Mouse (Mus musculus) heart, adult 11 months (tissue): Measurements from ENCODE around the gene Hist1h2ba.

ENCODE experiments used
- DNase-seq: peaks from one replicate; pipeline ENCODE4 v3.0.0; 2022

Hist1h2ba gene

DNA sequence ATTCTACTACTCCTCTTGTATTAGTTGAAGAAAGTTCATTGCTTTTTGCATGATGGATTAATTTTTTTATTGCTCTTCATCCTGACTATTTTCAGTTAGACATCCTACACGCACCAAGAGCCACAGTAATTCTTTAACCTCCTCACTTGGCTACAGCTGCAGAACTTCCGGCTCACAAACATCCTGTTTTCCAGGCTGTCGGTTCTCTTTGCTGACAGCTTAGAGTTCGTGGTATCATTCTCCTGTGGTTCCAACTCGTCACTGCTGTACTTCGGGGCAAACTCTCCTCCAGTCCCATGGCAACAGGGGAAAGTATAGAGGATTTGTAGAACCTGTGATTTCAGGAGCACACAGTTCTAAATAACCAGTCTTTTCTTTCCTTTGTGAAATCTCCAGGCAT, 35.7 kb downstream of the Hist1h2ba start:
- peak; percentile 88 for DNase-seq

DNA sequence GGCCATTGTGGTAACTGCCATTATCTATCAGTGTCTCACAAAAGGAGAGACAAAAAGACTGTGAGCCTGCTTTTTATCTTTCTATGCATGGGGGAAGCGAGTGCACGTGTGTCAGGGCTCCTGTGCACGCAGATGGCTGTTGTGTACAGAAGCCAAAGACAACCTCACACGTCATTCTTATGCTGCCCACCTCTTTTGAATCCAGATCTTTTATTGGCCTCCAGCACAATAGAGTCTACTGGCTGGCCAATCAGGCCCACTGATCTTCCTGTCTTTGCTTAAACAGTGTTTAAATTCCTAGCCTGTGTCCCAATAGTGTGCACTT, 40.7 kb downstream of the Hist1h2ba start:
- DNase-seq, result no peak

- no peak for DNase-seq
These were observed 41.2 kb downstream of the Hist1h2ba start for GRCm38 (mm10) chr13:23892592-23893268.

DNA sequence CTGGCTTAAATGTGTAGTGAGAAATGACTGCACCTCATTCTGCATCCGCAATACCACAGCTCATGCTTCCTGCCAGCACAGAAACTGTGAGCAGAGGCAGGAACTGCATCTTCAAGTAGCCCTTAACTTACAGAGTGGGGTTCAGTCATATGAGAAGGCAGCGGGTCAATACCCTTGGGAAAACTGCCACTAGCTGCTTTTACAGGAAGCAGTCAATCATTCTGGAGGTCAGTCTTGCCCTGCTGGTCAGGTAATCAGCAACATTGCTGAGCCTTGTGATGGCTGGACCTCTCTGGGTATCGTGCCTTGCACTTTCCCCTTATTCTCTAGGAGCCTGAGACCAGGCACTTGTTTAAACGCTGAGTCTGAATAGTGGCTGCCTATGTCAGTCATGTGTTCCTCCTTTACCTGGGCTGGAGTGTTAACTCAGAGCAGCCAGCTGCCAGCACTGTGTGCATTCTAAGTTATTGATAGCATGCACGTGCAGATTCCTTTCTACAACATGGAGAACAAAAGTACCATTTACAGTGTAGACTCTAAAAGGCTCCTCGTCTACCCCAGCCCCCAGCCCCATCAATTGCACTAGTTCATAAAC, 44.8 kb downstream of the Hist1h2ba start:
- DNase-seq, result no peak

DNA sequence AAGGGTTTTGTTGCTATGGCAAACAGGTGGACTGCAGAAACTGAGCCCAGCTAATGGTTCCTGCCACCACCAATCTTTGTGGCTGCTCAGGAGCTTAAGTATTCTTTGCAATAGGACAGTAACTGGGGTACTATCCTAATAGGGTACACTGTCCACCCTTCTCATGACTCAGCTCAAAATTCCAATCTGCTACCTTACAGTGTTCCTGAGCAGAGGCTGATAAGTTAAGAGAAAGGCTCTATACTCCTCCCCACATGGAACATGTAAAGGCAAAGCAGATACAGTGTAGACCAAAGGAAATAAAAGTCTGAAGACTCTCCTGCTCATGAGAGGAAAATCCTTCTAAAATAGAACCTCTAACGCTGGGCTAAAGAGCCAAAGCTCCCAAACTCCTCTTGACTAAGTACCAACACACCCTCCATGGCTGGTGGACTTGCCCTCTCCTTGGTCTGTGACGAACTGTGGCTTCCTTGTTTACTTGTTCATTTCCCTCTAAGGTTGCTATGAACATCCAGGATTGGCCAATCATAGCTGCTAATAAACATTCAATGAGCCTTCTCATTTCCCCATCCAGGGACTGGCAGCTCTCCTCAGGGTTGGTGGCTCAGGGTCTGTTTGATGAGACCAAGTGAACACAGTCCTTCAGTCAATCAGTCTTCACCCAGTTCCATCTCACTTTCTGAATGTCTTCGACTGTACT, 46.8 kb downstream of the Hist1h2ba start:
- no peak for DNase-seq

DNA sequence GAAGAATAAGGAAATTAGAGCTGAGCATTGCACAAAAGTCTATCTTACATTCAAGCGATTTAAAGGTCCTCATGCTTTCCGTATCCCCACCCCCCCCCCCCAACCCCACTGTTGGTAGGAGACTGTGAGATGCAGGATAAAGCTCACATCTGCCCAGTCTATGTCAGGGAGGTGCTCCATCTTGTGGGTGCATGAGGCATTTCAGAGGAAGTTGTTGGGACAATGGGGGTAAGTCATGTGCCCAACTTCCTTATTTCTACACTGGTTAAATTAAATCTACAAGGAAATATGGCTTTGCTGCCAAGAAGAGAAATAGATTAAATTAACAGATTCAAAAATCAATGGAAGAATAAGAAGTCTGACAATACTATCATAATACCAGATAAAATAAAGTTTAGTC, 48.4 kb downstream of the Hist1h2ba start:
- DNase-seq, result no peak
